Mouse (Mus musculus): ENCODE data around the gene Cox4i2. TPM values are rescaled to one million over a fixed set of nuclear protein-coding genes. Genes with fewer than 3 reads are reported as not detected.

Cox4i2 gene
- polyA plus RNA-seq (2012; rRNA removed) (21.7 and 23.7 TPM in 2 replicates), polyA plus RNA-seq (2014; fragmentation: Nextera tagmentation; extraction: Ambion mirVana) (33.6 and 34.7 TPM in 2 replicates)

DNA sequence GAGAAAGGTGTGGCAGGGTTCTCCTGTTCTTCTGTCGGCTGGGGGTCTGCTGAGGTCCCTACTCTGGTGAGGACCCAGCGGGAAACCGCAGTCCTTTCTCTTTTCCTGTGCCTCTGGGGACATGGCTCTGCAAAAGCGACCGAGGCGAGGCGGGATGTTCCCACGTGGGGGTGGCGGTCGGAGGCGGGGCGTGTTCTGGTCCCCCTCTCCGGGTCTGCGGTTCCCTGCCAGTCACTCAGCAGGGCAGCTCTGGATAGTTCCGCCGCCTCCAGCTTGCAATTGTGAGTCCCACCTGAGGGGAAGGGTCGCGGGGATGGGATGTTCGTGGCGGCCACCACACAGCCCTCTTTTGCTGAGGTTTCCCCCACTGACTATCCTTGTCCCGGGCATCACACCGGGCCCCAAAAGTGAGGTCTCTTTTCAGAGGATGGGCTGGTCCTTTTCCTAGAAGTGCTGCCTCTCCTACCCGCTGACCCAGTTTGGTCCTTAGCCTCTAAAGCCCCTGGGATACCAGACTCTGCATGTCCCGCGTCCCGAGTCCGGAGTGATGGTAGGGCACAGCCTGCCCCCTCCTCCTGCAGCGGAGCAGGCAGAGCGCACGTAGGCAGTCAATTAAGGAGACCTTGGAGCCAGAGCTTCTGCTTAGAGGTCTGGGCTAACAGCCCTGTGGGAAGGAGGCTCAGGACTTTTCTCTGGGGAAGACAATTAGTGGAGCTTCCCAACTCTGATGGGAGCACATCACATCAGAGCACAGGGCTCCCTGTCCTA is at the start of gene Cox4i2:
Gene Cox4i2, plus strand, starts transcription at position 230 of the 768 bp plus-strand sequence.
- ATAC-seq (ENCODE audit: low FRiP score, low read depth), result no peak
- DNase-seq (ENCODE audit: low spot score), result no peak
- Histone ChIP-seq H3K27me3 (ENCODE audit: control insufficient read depth, insufficient read depth, low read length) (no peaks in the 10 kb centered on the region), H3K4me3 (replicated peaks; ENCODE audit: low read length) (peak within 1 kb of the TSS; percentile 32), H3K36me3 (ENCODE audit: control insufficient read depth, insufficient read depth, low read length) (no peaks in the 10 kb centered on the region), H3K27ac (replicated peaks; ENCODE audit: low read depth, low read length) (no peak within 1 kb of the TSS), H3K4me1 (ENCODE audit: control insufficient read depth, insufficient read depth, low read length) (peaks cover 18% of the 10 kb centered on the region), H3K9ac (ENCODE audit: low read depth, low read length, severe bottlenecking) (peak within 1 kb of the TSS; percentile 46), H3K4me2 (replicated peaks; ENCODE audit: low read depth, low read length, severe bottlenecking) (peak within 1 kb of the TSS; percentile 54), H3K9me3 (ENCODE audit: control insufficient read depth, low read length) (no peaks in the 10 kb centered on the region)
- WGBS, result under 1% methylated on average over 30 of the region's 30 CpGs
- TF ChIP-seq POLR2A (IDR thresholded peaks at IDR 0.05; ENCODE audit: borderline replicate concordance, extremely low read depth, insufficient read depth, insufficient read length), result no peak

DNA sequence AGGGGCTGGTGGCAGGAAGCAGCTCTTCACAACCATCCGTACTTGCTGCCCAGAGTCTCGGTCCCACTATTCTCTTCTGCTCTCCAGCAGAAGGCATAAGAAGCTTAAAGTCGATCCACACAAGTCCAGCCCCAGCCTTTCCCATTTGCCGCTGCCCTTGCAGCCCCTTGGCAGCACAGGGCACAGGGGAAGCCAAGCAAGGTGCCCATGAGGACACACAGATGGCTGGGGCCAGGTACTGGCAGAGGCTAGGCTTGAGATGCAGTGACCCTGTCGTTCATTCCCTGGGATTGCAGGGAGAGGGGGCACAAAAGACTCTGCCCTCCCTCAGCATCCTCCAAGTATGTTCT is 49.7 kb upstream of the Cox4i2 start:
- Histone ChIP-seq H3K9me3 (ENCODE audit: control insufficient read depth, low read length) (no peaks in the 10 kb centered on the region), H3K4me2 (replicated peaks; ENCODE audit: low read depth, low read length, severe bottlenecking) (no peak overlapping the region), H3K27ac (replicated peaks; ENCODE audit: low read depth, low read length) (no peak overlapping the region), H3K36me3 (ENCODE audit: control insufficient read depth, insufficient read depth, low read length) (peaks cover 71% of the 10 kb centered on the region), H3K27me3 (ENCODE audit: control insufficient read depth, insufficient read depth, low read length) (no peaks in the 10 kb centered on the region), H3K9ac (ENCODE audit: low read depth, low read length, severe bottlenecking) (no peak overlapping the region), H3K4me3 (replicated peaks; ENCODE audit: low read length) (no peak overlapping the region), H3K4me1 (ENCODE audit: control insufficient read depth, insufficient read depth, low read length) (peaks cover 38% of the 10 kb centered on the region)
- 81% methylated on average over 5 of the region's 5 CpGs for WGBS
- ATAC-seq (ENCODE audit: low FRiP score, low read depth) (no peak), DNase-seq (ENCODE audit: low spot score) (no peak)
- TF ChIP-seq POLR2A (IDR thresholded peaks at IDR 0.05; ENCODE audit: borderline replicate concordance, extremely low read depth, insufficient read depth, insufficient read length), result no peak

DNA sequence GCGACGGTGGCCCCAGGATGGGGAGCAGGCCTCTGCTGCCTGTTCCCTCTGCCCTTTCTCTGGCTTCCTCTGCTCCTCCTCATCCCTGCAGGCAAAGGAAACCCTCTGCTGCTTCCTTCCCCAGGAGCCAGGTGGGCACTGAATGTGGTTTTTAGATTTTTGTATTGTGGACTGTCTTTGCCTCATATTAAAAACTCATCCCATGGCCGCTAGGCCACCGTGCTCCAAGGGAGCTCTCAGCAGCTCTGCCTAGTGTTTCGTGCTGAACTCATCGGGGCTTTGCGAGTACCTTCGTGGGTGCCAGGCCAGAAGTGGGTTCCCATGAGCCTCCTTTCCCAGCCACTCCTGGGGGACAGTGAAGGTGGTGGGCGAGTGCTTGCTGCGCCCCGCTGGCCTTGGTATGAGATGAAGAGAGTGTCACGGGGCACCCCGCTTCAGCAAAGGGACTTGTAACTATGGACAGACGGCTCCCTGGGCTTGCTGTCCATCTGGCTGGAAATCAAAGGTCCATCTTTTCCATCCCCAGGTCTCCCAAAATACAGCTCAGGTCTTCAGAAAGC is 49.1 kb upstream of the Cox4i2 start:
- TF ChIP-seq POLR2A (IDR thresholded peaks at IDR 0.05; ENCODE audit: borderline replicate concordance, extremely low read depth, insufficient read depth, insufficient read length), result no peak
- no peak overlapping the region; the same call in none of the 2 replicates for H3K9ac ChIP-seq (ENCODE audit: low read depth, low read length, severe bottlenecking)
- H3K27ac ChIP-seq (replicated peaks; ENCODE audit: low read depth, low read length), result peak overlapping the region; percentile 95
- 88% methylated on average over 14 of the region's 14 CpGs for WGBS
- no peak overlapping the region for H3K4me2 ChIP-seq (replicated peaks; ENCODE audit: low read depth, low read length, severe bottlenecking)
- ATAC-seq (ENCODE audit: low FRiP score, low read depth), result no peak
- no peak for DNase-seq (ENCODE audit: low spot score)
- H3K9me3 ChIP-seq (ENCODE audit: control insufficient read depth, low read length), result no peaks in the 10 kb centered on the region
- H3K4me1 ChIP-seq (ENCODE audit: control insufficient read depth, insufficient read depth, low read length), result peaks cover 38% of the 10 kb centered on the region
- no peaks in the 10 kb centered on the region for H3K27me3 ChIP-seq (ENCODE audit: control insufficient read depth, insufficient read depth, low read length)
- H3K36me3 ChIP-seq (ENCODE audit: control insufficient read depth, insufficient read depth, low read length), result peaks cover 64% of the 10 kb centered on the region
- H3K4me3 ChIP-seq (replicated peaks; ENCODE audit: low read length), result no peak overlapping the region

- 0 out of 2 replicates have a peak overlapping the region, but pooled peaks have one; percentile 1 for H3K4me3 ChIP-seq (replicated peaks; ENCODE audit: low read length)
- peak; percentile 79 for DNase-seq (ENCODE audit: low spot score)
- H3K4me1 ChIP-seq (ENCODE audit: control insufficient read depth, insufficient read depth, low read length), result peaks cover 38% of the 10 kb centered on the region
- peak overlapping the region; percentile 20; the same call in 1 of the 2 replicates for H3K4me2 ChIP-seq (replicated peaks; ENCODE audit: low read depth, low read length, severe bottlenecking)
- no peaks in the 10 kb centered on the region for H3K27me3 ChIP-seq (ENCODE audit: control insufficient read depth, insufficient read depth, low read length)
- peak overlapping the region; percentile 29 for H3K9ac ChIP-seq (ENCODE audit: low read depth, low read length, severe bottlenecking)
- TF ChIP-seq POLR2A (IDR thresholded peaks at IDR 0.05; ENCODE audit: borderline replicate concordance, extremely low read depth, insufficient read depth, insufficient read length), result no peak
- 23% methylated on average over 11 of the region's 22 CpGs for WGBS
- H3K36me3 ChIP-seq (ENCODE audit: control insufficient read depth, insufficient read depth, low read length), result peaks cover 52% of the 10 kb centered on the region
- no peaks in the 10 kb centered on the region for H3K9me3 ChIP-seq (ENCODE audit: control insufficient read depth, low read length)
- peak overlapping the region; percentile 95 for H3K27ac ChIP-seq (replicated peaks; ENCODE audit: low read depth, low read length)
- peak; percentile 71 for ATAC-seq (ENCODE audit: low FRiP score, low read depth)
Observed at GRCm38 (mm10) chr2:152705993-152706571, 47.9 kb upstream of the Cox4i2 start.

DNA sequence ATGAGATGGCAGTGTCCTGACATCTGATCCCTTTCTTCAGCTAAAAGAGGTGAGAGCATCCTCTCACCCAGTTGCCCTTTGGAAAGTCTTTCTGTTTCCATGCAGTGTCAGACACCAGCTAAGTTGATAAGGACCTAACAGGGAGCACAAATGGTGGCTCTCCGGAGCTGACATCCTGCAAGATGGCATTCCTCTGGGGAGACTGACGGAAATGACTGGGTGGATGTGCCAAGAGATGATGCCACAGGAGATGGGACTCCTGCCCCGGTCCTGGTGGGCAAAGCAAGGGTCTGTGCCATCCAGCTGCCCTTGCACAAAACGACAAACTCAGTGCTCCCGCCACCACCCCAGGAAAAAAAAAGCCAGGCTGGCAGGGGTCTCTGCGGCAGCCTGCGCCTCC is 46.8 kb upstream of the Cox4i2 start:
- H3K4me3 ChIP-seq (replicated peaks; ENCODE audit: low read length), result peak overlapping the region; percentile 30
- no peaks in the 10 kb centered on the region for H3K27me3 ChIP-seq (ENCODE audit: control insufficient read depth, insufficient read depth, low read length)
- no peaks in the 10 kb centered on the region for H3K9me3 ChIP-seq (ENCODE audit: control insufficient read depth, low read length)
- H3K4me2 ChIP-seq (replicated peaks; ENCODE audit: low read depth, low read length, severe bottlenecking), result peak overlapping the region; percentile 48
- 16% methylated on average over 7 of the region's 7 CpGs for WGBS
- peaks cover 38% of the 10 kb centered on the region for H3K4me1 ChIP-seq (ENCODE audit: control insufficient read depth, insufficient read depth, low read length)
- no peak for TF ChIP-seq POLR2A (IDR thresholded peaks at IDR 0.05; ENCODE audit: borderline replicate concordance, extremely low read depth, insufficient read depth, insufficient read length)
- H3K9ac ChIP-seq (ENCODE audit: low read depth, low read length, severe bottlenecking), result peak overlapping the region; percentile 53
- H3K27ac ChIP-seq (replicated peaks; ENCODE audit: low read depth, low read length), result peak overlapping the region; percentile 95
- DNase-seq (ENCODE audit: low spot score), result no peak
- ATAC-seq (ENCODE audit: low FRiP score, low read depth), result no peak
- peaks cover 41% of the 10 kb centered on the region for H3K36me3 ChIP-seq (ENCODE audit: control insufficient read depth, insufficient read depth, low read length)
